Mouse (Mus musculus) heart, adult 11 months (tissue): ENCODE measurements at regions not wholly inside any gene's neighbourhood (a gene's known extent, or its start where the extent isn't known, plus 50 kb on each side); places are given as distances from the start of the nearest gene placed in this dataset.

Source experiments
- DNase-seq: peaks from one replicate; pipeline ENCODE4 v3.0.0; 2022

- DNase-seq, result no peak
These were observed 60.4 kb upstream of the Cd83 start for GRCm38 (mm10) chr13:43724161-43724560.

- no peak for DNase-seq
These were observed 58.9 kb upstream of the Cd83 start for GRCm38 (mm10) chr13:43725698-43726097.

- DNase-seq, result no peak
These were observed 57.7 kb upstream of the Cd83 start for GRCm38 (mm10) chr13:43726895-43727341.

- no peak for DNase-seq
These were observed 55.0 kb upstream of the Cd83 start for GRCm38 (mm10) chr13:43729617-43730016.

GRCm38 (mm10) chr13:43733061-43733460, 51.5 kb upstream of the Cd83 start:
- no peak for DNase-seq

GRCm38 (mm10) chr13:43734641-43735040, 49.9 kb upstream of the Cd83 start:
- peak; percentile 97 for DNase-seq
